Mouse (Mus musculus) left cerebral cortex, adult 11 months (tissue): ENCODE measurements at regions not wholly inside any gene's neighbourhood (a gene's known extent, or its start where the extent isn't known, plus 50 kb on each side); places are given as distances from the start of the nearest gene placed in this dataset.

Experiments used
- DNase-seq: peaks from one replicate; pipeline ENCODE4 v3.0.0; 2022; ENCODE audit warnings: low spot score

DNA sequence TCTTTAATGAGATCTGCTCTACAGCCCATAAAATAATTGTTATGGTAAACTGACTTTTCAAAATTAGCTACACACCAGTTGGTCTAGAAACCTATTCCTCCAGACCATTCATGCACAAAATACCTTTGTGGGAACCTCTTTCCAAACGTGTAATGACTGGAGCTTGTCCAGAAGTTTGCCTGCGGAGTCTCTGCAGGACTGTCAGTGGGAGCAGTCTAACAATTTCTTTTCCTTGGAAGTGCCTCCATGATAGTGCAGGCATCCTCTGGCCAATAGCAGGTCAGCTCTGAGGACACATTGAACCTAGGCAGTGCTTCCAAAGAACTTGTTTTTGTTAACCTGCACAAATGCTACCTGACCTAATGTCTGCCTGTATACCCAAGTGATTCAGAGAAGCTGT lies 932.3 kb downstream of the Pcdh9 start:
- no peak for DNase-seq

DNA sequence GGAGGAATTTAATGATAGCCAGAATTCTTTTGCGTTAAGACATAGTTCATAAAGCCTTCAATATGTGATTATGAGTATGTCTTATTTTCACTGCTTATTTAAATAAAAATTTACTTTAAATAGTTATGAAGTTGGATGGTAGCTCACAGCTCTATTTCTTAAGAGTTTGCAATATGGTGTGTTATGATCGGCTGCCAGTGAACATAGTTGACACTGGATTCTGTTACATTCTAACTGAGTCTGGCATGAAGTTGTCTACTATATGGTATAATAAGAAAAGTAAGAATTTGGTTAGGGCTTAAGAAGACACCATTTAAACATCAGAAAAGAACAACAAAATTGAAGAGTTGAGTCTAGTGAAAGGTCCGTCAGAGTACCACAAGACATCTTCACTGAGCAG lies 935.0 kb downstream of the Pcdh9 start:
- no peak for DNase-seq

DNA sequence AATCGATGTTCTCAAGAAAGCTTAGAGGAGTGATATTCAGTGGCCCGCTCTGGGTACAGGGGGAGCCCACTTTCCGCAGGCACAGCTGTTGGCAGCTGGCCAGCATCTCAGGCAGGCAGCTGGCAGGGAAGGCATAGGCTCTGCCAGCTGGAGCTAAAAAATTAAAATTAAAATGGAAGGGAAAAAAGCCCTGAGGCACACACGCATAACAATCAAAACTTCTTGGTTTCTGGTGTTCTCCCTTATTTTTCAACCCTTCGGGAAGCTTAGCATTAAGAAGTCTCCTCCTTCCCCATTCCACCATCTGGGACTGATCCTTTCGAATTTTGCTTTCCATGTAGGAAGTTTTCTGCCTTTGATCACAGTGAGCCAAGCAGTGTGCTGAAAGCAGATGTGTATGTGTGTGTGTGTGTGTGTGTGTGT lies 982.8 kb downstream of the Pcdh9 start:
- DNase-seq = peak; percentile 2

- DNase-seq = no peak
Observed at GRCm38 (mm10) chr14:92874548-92874947, 1015.9 kb downstream of the Pcdh9 start.

DNA sequence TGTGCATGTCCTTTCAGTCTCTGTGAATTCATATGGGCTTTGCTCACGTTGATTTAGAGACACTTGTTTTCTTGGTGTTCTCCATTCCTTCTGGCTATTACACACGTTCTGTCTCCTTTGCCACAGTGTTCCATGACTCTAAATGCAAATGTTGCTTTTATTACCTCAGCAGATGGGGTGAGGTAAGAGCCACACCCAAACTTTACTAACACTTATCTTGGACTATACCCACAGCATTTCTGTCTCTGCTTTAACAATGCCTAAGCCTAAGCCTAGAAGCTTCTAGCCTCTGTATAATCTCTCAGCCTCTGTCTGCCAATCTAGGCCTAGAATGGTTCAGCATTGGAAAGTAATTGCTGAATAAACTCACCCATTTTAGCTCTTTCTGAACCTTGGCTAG lies 1024.0 kb downstream of the Pcdh9 start:
- no peak for DNase-seq

- DNase-seq = no peak
Observed at GRCm38 (mm10) chr14:92862942-92863341, 1027.5 kb downstream of the Pcdh9 start.

- no peak for DNase-seq
Observed at GRCm38 (mm10) chr14:92860723-92861122, 1029.8 kb downstream of the Pcdh9 start.

- no peak for DNase-seq
Observed at GRCm38 (mm10) chr14:92833646-92834045, 1056.8 kb downstream of the Pcdh9 start.

DNA sequence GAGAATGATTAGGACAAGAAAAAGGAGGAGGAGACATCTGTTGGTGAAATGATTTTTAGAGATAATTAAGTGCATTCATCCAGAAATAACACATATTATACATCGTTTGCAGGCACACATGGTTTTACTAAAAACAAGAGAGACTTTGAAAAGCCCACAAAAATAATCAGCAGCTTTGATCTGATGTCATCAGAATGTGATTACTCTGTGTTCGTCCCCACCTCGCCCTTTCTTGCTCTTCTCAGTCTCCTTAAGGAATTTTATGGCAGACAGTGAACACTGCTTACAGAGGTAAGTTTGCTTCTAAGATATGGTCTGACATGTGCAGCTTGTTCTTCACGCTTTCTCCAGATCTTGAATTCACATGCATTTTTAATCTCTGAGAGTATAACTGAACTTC lies 1061.3 kb downstream of the Pcdh9 start:
- DNase-seq = no peak

GRCm38 (mm10) chr14:92826576-92827284 lies 1063.7 kb downstream of the Pcdh9 start:
- DNase-seq = no peak

DNA sequence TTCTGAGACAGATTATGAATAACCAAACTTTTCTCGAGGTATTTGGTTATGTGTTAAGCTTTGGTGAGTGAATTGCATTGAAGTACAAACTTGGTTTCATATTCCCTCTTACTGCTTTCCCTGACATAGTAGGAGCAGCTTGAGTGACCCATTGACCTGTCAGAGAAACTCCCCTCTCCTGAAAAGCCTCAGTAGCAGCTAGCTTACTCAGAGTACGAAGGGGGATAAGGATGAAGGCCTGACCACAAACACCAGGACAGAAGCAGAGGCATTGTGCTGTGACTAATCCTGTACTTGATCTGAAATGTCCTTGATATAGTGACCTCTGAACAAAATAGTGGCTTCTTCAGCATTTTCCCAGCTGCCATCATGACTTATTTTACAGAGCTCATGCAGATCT lies 1070.4 kb downstream of the Pcdh9 start:
- no peak for DNase-seq
